Mouse (Mus musculus) layer of hippocampus, adult 11-12 months (tissue): ENCODE results near the gene Samd5.

ENCODE experiments used
- DNase-seq: peaks from one replicate; pipeline ENCODE4 v3.0.0; 2022; ENCODE audit warnings: low spot score

The Samd5 gene

DNA sequence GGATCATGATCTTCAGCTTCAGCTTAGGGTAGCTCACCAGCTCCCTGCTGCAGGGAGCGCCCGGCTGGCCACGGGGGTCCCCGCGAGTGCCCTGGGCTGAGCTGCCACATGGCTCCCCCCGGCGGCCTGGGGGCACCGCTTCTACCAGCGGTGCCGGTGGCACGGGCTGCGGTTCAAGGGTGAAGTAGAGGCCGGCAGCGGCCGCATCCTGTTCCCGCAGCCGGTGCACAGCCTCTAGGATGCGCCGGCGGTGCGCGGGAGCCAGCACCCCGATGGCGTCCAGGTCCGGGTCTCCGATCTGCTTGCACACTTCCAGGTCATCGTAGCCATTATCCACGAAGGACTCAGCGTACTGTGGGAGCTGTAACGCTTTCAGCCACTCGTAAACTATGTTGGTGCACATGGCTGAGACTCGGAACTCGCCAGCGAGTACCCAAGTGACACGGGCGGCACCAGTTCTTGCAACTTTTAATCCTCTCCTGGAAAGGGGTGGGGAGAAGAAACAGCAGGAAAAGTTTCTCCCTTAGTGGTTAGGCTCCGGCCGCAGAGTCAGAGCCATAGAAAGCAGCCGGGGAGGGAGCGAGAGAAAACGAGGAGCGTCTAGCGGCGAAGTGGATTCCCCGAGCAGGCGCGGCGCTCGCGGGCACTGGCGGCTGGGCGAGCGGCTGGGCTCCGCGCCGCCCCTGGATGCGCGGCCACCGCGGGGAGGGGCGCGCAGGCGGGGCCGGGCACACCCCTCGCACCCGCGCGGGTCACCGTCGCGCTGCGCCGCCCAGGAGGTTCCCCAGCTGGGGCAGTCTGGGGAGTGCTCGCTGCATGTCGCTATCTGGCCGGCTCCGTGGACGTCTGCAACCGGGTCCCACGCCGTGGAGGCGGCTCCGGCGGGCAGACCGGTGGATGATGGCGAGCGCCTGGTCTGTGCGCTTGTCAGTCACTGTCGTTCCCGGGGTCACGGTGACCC, at the start of gene Samd5:
TSS of gene Samd5 (minus strand) at position 648 of the 961 bp plus-strand sequence.
- peak; percentile 25 for DNase-seq

GRCm38 (mm10) chr10:9722519-9723303, 47.7 kb upstream of the Samd5 start:
- DNase-seq: no peak

DNA sequence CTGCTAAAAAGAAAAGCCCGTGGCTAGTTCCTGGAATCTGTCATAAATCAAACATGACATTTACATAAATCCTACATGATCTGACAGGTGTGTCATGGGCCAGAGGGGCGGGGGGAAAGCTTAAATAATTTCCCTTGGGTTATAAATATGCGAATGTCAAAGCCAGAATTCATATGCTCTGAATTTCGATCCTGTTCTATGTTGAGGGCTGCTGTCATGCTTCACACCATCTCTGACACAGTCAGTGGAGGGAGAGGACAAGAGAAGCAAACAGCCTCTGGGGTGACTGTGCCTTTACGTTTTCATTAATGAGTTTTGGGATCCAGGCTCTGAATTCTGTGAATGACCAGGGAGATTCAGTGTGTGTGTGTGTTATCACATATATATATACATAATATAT, 45.0 kb upstream of the Samd5 start:
- DNase-seq: no peak

DNA sequence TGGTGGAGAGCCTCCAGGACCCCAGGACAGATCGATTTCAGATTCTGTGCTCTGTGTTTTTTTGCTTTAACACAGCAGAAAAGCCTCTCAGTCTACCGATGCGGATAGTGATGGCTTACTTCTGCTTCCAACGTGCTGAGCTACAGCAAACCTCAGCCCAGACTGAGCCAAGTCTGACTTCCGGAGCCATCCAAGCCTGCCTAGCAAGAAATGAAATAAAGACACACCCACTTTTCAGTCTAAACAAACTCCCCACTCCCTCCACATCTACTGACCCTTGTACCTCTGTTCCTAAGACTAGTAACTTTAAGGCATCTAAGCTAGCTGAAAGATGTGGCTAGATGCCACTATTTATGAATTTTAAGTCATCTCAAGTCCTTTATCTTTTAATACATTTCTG, 43.1 kb upstream of the Samd5 start:
- DNase-seq: no peak

DNA sequence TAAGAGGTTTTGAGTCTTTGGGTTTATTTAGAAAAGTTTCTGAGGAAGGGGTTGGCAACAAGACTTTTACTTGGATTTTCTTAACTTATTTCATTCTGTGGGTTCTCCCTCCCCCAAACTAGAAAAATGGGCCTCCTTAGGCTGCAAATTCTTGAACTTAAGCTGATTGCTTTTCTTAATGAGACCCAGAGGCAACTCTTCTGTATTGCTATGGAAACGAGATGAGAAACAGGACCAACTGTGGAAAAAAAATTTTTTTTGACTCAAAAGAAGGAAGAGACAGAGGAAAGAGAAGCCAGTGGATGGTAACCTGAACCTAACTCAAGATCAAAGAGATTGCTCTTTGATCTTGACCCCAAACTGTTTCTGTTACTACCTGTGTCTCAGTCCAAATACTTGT, 29.9 kb upstream of the Samd5 start:
- no peak for DNase-seq

- DNase-seq: no peak
Observed at GRCm38 (mm10) chr10:9699071-9699761, 24.2 kb upstream of the Samd5 start.

GRCm38 (mm10) chr10:9698141-9698540, 23.1 kb upstream of the Samd5 start:
- DNase-seq: no peak

GRCm38 (mm10) chr10:9696543-9697141, 21.6 kb upstream of the Samd5 start:
- DNase-seq: no peak

DNA sequence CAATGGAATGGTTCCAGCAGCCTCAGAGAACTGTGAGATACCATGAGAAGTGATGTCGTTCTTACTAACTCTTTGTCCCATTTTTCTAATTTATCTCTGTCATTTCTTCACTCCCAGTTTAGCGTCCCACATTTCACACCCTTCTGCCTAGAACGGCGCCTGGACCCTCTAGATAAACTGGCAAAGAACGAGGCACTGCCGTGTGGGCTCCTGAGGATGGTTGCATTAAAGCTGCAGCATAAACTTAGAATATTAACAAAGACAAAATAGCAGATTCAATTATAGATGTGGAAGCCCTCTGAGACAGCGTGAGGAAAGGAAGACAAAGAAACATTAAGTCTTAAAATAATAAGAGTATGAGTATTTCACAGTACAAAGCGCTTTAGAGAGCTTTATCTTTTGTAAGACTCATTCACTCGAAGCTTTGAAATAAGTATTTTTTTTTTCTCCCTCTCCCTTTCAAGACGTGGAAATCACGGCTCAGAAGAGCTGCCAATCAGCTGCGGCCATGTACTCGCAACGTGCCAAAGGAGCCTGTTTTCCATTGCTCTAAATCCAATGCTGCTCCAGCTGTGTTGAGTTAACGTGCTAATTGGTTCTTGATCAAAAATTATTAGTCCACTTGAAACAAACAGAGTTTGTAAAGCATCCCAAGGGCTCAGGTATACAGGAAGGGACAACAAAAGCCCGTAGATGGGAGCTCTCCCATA, 19.1 kb upstream of the Samd5 start:
- DNase-seq: no peak

- no peak for DNase-seq
Observed at GRCm38 (mm10) chr10:9680928-9681327, 5.9 kb upstream of the Samd5 start.

DNA sequence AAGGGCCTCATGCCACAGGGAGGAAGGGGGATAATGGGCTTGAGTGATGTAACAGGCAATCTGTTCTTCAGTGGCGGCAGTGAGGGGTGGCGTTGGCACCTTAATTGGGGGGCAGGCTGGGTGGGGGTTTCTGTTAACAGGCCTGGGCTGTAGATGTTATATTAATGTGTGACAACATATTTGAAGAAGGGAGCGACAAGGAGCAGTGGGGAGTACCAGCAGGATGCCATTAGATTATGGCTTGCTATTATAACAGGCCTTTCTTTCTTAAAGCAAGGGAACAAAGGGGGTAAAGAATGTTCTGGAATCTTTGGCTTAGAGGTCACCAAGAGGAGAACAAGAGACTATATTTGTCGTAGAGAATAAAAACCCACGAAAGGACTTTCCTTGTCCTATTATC, 4.9 kb upstream of the Samd5 start:
- DNase-seq: no peak

- no peak for DNase-seq
Observed at GRCm38 (mm10) chr10:9678071-9678470, 3.1 kb upstream of the Samd5 start.

DNA sequence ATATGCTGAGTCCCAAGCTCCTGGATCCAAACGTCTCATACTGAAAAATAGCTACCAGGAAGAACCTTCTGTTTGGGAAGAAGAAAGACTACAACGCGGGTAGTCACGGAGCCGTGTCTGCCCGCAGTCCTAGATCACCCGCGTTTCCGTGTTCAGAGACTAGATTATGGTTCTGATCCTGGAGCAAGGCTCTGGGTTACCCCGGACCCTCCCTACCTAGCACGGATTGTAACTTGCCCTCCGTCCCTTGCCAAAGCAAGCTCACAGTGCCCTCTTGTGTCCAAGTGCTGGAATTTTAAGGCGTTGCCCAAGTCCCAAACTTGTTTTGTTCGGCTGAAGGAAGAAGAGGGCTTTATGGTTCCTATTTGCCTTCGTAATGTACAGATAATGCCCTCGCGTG, 1.9 kb upstream of the Samd5 start:
- peak; percentile 73 for DNase-seq

- DNase-seq: no peak
Observed at GRCm38 (mm10) chr10:9676418-9676786, 1.4 kb upstream of the Samd5 start.

GRCm38 (mm10) chr10:9675550-9676417, 776 bp upstream of the Samd5 start:
- no peak for DNase-seq

- DNase-seq: no peak
Observed at GRCm38 (mm10) chr10:9673276-9673675, 1.7 kb downstream of the Samd5 start.

GRCm38 (mm10) chr10:9672751-9673150, 2.3 kb downstream of the Samd5 start:
- no peak for DNase-seq

GRCm38 (mm10) chr10:9670351-9670750, 4.7 kb downstream of the Samd5 start:
- no peak for DNase-seq

DNA sequence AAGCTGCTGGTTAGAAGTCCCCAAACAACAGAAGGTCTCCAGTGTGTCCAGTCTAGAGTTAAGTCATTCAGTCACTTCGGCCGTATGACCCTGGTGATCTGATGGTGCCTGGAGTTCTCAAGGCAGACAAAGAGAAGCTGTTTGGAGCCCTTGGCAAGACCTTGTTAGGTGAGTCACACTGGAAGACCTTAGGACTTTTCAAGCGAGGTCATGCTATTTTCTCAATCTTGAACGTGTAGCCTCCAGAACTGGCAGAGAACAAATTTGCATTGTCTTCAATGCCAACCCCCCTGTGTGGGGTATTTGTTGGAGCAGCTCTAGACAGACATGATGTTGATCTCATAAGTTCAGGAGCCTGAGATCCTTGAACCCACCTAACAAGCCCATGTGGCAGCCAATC, 6.2 kb downstream of the Samd5 start:
- no peak for DNase-seq

GRCm38 (mm10) chr10:9652946-9653345, 22.1 kb downstream of the Samd5 start:
- no peak for DNase-seq
